Mouse (Mus musculus) frontal cortex, postnatal 14 days (tissue): Measurements from ENCODE around the gene Kcnj10.
A peak's percentile ranks its signal among the peaks of the same experiment; 100 is the strongest.

Source experiments
- DNase-seq, 2 experiments: peaks; one replicate each; pipeline ENCODE4 v3.0.0; 2022; ENCODE audit warnings: low spot score in 2 of 2

The Kcnj10 gene

DNA sequence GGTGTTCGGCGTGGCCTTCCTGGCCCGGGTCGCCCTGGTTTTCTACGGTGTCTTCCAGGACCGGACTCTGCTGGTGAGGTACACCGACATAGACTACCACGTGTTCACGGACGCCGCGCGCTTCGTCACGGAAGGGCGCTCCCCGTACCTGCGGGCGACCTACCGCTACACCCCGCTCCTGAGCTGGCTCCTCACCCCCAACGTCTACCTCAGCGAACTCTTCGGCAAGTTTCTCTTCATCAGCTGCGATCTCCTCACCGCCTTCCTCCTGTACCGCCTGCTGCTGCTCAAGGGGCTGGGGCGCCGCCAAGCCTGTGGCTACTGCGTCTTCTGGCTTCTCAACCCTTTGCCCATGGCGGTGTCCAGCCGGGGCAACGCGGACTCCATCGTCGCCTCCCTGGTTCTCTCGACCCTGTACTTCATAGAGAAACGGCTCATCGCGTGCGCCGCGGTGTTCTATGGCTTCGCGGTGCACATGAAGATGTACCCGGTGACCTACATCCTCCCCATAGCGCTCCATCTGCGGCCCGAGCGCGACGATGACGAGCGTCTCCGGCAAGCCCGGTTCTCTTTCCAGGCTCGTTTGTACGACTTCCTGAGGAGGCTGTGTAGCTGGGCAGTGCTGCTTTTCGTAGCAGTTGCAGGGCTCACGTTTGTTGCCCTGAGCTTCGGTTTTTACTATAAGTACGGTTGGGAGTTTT is 35.9 kb downstream of the Kcnj10 start:
- peak in 1 of 2 experiments; percentile 28 for DNase-seq

DNA sequence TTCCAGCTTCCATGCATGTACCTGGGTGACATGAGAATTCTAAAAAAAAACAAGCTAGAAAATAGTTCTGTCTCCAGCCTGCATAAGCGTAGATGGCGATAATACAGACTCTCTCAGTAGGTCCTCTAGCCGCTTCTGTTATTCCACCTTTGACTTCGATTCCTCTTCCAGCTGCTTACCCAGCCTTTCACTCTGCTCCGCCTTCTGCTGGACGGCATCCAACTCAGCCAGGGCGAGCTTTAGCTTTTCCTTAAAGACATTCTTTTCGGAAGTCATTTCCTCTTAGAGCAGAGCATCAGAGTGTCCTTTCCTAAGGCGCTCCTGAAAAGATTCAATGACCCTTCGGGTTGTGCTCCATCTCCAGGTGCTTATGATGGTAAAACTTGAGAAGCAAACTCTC is 39.1 kb downstream of the Kcnj10 start:
- no peak for DNase-seq

DNA sequence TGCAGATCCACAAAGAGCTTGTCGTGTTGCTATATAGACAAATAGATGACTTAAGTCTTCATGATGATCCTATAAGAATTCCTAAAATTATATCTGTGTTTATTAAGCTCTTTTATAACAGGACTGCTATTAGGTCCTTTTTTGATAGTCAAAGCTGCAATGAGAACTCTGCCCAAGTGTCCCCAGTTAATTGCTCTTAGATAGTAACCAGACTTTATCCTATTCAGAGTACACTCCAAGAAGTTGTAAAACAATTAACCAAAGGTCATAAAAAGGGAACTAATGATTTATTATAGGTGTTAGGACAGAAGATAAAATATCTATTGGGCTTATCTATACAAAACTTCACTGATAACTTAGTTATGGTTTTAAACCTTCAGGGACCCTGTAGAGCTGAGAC is 41.1 kb downstream of the Kcnj10 start:
- no peak for DNase-seq

DNA sequence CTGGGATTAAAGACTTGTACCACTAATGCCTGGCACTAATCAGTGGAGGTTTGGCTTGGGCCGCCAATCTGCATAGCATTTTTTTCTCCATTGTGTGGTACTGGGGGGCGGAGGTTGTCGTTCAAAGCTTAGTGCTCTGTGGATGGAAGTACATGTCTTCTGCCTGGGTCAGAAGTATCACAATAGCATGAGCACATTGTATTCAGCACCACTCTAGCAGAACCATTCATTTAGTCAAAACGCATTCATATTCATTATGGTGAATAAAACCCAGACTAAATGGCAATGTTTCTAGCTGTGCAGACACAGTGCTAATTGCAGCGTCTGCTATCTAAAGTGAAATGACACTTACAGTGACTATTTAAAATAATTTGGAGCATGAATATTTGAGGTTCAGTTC is 46.2 kb downstream of the Kcnj10 start:
- DNase-seq = no peak

DNA sequence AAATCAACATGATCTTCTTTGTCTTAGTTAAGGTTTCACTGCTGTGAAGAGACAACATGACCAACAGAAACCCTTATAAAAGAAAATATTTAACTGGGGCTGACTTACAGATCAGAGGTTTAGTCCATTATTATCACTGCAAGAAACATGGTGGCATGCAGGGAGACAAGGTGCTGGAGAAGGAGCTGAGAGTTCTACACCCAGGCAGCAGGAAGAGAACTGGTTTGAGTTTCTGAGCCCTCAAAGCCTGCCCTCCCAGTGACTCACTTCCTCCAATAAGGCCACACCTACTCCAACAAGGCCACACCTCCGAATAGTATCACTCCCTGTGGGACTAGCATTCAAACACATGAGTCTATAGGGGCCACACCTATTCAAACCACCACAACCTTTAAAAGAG is 49.8 kb downstream of the Kcnj10 start:
- DNase-seq = no peak

- DNase-seq = no peak
Observed at GRCm38 (mm10) chr1:172391807-172392581, 51.0 kb downstream of the Kcnj10 start.

DNA sequence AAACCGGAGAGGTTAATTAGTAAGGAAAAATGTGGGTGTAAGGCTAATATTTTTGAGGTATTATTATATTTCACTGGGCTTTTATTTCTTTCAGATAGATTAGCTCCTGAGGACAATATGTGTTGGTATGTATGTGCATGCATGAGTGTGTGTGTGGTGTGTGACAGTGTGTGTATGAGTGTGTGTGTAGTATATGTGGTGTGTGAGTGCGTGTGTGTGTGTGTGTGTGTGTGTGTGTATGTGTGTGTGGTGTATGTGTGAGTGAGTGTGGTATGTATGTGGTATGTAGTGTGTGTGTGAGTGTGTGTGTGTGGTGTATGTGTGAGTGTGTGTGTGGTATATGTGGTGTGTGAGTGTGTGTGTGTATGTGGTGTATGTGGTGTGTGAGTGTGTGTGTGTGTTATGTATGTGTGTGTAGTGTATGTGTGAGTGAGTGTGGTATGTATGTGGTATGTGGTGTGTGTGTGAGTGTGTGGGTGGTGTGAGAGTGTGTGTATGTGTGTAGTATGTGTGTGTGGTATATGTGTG is 51.7 kb downstream of the Kcnj10 start:
- no peak for DNase-seq

GRCm38 (mm10) chr1:172393739-172394138 is 52.7 kb downstream of the Kcnj10 start:
- no peak for DNase-seq

DNA sequence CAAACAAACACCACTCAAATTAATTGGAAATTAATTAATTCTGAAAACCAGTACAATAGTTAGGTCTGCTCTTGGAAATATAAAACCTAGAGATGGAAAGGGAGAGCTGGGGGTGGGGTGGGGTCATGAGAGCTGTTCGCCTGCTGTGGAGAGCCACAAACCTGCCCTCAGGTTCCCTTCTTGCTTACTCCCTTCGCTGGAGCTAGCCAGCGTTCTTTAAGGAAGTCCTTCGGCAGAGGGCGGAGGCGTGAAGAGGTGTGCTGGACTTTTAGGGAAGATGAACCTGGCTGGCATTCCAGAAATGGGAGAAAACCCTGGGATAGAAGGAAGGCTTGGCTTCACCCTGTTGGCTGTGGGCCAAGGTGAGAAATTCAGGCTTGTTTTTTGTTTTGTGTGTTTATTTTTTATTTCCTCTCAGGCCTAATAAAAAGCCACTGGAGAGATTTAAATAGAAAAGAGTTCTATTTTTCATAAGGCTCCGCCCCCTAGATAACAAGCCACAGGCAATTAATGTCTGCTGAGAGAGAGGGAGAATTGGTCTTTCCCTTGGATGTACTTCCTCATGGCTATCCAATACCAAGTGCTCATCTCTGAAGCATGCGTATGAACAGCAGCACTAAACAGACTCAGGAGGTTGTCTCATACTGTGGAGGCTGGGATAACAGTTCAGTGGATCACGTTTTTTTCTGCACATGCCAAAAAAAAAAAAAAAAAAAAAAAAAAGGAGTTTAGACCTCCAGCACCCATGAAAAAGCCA is 56.2 kb downstream of the Kcnj10 start:
- no peak for DNase-seq

DNA sequence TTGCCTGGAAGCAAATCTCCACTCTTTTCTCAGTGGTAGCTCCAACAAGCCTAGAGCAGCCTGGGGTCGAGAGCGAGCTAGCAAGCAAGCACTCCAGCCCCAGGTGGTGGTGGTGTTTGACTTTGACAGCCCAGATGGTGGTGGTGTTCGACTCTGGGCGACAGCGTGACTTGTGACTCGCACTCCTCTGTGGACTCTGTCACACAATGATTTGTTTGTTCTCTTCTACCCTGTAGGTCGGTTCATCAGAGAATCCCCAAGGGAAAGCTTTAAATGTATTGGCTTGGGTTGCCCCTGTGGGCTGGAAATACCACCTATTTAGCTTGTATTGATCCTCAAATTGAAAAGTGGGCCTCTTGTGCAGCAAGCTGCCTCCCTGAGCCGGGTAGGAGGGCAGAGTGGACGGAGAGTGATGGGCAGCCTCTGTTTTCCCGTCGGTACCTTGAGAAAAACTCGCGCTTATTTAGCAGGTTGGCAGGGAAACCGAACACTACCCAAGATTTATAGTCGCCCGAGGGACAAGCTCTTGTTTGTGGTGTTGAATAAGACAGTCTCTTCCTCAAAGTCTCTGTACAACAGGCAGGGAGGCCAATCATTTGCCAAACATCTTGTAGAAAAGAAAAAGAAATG is 65.2 kb downstream of the Kcnj10 start:
- DNase-seq = no peak

DNA sequence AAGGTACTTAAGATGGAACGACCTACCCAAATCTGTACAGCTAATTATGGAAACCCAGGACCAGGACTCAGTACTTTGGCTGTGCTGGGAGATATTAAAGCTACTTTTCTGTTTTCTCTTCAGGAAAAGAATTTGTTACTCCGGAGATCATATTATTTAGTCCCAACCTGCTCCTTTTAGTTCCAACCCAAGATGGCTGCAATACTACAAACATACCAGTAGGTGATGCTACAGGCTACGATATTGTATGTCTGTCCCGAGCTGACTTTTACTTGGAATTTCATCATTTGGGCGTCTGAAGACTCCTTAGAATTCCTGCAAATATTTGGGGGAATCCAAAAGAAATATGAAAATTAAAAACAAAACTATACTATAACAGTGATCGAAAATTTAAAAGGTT is 68.0 kb downstream of the Kcnj10 start:
- no peak for DNase-seq

DNA sequence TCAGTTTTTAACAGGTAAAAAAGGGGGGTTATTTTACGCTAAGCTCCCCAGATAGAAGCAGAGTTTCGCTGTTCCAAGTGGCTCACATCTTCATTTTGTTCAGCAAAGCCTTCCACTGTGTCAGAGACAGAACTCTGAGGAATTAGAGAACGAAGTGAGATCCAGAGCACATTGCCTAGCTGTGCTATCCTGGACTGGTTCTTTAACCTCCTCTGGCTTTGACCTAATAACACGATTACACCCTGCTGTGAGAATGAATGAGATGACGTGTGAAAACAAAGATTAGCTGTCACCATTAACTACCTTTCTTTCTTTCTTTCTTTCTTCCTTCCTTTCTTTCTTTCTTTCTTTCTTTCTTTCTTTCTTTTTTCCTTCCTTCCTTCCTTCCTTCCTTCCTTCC is 68.4 kb downstream of the Kcnj10 start:
- DNase-seq = no peak

- DNase-seq = peak in 1 of 2 experiments; percentile 47
Observed at GRCm38 (mm10) chr1:172410806-172411205, 69.8 kb downstream of the Kcnj10 start.

DNA sequence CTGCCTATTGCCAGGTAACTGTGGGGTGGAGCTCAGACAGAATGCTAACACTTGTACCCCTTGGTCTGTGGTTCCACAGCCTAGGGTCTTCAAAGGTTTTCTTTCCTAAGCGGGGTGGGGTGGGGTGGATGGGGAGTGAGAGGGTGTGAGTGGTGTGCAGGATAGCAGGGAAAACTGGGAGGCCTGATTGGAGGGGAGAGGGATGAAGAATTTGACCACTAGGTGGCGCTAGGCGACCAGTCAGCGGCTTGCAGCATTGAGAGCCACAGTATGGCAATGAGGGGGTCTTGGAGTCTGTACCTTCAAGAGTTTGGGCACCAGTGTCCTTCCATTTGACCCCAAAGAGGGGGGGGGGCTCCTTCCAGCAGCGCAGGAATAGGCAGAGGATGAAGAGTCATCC is 71.2 kb downstream of the Kcnj10 start:
- peak; percentile 41 to 72 for DNase-seq

DNA sequence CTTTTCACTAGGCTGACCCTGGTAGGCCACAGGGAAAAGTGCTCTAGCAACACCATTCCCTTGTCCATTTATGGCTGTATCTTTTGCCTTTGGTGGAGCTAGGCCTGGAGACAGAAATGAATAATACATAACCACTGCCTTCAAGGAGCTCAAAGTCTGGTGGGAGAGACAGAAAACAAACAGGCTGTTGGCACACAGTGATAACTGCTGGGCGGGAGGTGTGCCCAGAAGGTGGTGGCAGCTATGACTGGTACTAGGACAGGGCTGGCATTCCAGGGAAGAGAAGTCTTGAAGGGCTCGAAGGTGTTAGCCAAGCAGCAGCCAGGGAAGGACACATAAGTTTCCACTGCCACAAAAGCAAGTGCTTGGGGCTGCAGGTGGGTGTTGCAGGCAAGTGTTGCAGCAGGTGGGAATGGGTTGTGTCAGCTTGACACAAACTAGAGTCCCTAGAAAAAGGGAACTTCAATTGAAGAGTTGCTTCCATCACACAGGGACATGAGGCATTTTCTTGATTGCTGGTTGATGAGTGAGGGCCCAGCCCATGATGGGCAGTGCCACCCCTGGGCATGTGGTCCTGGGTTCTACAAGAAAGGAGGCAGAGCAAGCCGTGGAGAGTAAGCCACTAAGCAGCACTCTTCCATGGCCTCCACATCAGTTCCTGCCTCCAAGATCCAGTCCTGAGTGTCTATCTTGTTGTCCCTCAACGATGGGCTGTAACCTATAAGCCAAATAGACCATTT is 72.7 kb downstream of the Kcnj10 start:
- no peak for DNase-seq

DNA sequence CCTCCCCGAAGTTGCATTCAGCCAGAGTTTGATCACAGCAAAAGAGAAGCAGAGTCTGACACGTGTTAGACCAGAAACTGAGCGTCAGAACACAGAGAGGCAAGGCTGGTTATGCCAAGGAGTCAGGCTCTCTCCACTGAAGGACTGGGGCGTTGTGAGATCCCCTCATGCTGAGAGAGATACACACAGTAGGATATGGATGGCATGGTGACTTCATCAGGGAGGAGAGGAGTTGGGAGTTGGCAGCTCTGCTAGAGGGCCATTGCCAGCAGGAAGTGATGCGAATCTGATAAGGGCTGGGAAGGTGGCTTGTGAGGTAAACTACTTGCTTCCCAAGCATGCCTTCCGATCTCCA is 73.2 kb downstream of the Kcnj10 start:
- no peak for DNase-seq

DNA sequence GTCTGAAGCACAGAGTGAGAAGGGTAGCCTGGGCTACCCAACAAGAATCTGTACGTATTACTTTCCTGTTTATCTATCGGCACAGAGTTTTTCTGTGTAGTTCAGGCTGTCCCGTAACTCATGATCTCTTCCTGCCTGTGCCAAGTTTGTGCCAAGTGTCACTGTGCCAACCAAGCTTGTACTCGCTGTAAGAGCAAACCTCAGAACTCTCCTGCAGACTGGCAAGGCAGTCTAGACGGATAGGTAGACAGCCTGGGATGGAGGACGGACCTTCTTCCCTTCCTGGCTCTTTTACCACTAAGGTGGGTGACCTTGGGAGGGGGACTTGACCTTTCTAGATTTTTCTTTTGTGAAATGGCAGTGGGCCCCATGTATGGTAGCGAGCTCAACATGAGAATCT is 74.1 kb downstream of the Kcnj10 start:
- DNase-seq = no peak

- no peak for DNase-seq
Observed at GRCm38 (mm10) chr1:172418173-172418572, 77.2 kb downstream of the Kcnj10 start.

- no peak for DNase-seq
Observed at GRCm38 (mm10) chr1:172418642-172419041, 77.6 kb downstream of the Kcnj10 start.

GRCm38 (mm10) chr1:172420181-172420580 is 79.2 kb downstream of the Kcnj10 start:
- DNase-seq = no peak

GRCm38 (mm10) chr1:172423393-172423792 is 82.4 kb downstream of the Kcnj10 start:
- no peak for DNase-seq
